31 mouse cellular contexts compared by ENCODE assay signal in the genomic region with DNA sequence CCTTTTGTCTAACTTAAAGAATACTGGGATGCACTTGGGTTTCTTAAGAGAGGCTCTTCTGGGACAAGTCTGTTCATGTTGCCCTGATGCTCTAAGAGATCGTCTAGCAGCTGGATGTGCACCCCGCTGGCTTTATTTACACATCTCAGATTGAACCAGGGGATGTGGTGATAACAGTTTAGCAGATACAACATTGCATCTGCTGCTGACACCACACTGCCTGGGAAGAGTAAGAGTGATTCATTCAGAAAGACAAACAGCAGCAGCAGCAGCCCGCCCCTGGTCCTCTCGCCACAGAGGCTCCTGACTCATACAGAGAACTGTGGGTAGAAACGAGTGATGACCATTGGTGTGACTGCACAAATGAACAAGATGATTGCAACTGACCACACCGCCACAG.
DNase-seq lines count a peak whose midpoint lies in the region; TF ChIP-seq lines count a peak whose summit lies in the region.
"Had no signal": no experiment of that assay in that cellular context is flagged by ENCODE, and none has a peak within 500 bp of the region (broad histone marks: within the 10 kb centered on the region; RNA-seq: fewer than 3 reads in every experiment).

No protein-coding gene starts in this region.

- H3K36me3 ChIP-seq in CH12.LX (replicated peaks in 1 of 2; ENCODE audit: control insufficient read depth in 1 of 2, insufficient read depth in 1 of 2, low read length in 1 of 2) = no peaks in the 10 kb centered on the region
- H3K36me3 ChIP-seq: embryonic facial prominence, embryonic 13.5 days; forebrain, embryonic 10.5 days; hindbrain, embryonic 13.5 days; limb, embryonic 13.5 days; midbrain, embryonic 13.5 days; neural tube, embryonic 15.5 days had no signal

- no peak overlapping the region for H3K27ac ChIP-seq in CH12.LX (ENCODE audit: insufficient read depth, low read depth)
- H3K27ac ChIP-seq: embryonic facial prominence, embryonic 13.5 days; forebrain, embryonic 10.5 days; hindbrain, embryonic 13.5 days; left cerebral cortex, adult 2 months; limb, embryonic 13.5 days; liver, embryonic 14.5 days; macrophage; midbrain, embryonic 13.5 days; neural tube, embryonic 15.5 days had no signal

- in situ Hi-C loops in CH12.LX (cut with MboI; ENCODE audit: low pct_ligation_motif_present, low pct_unique_long_range_greater_than_20kb, low sequenced_read_pairs) = no loop called here

- no peak overlapping the region for H3K4me3 ChIP-seq in CH12.LX (replicated peaks in 1 of 3; ENCODE audit: low read depth in 2 of 3, low read length in 2 of 3, poor library complexity in 1 of 3)
- H3K4me3 ChIP-seq: embryonic facial prominence, embryonic 13.5 days; forebrain, embryonic 10.5 days; hindbrain, embryonic 13.5 days; left cerebral cortex, adult 2 months; limb, embryonic 13.5 days; midbrain, embryonic 13.5 days; neural tube, embryonic 15.5 days had no signal

- DNase-seq in frontal cortex, postnatal 36 days (ENCODE audit: low spot score in 2 of 2) = peak; percentile 5 to 6
- DNase-seq in frontal cortex, postnatal 14 days (ENCODE audit: low spot score in 2 of 2) = no peak
- peak; percentile 24 for DNase-seq in CH12.LX (ENCODE audit: extremely low read depth)
- DNase-seq in Muller cell, postnatal 12 days (ENCODE audit: inconsistent ontology term) = peak; percentile 52
- peak; percentile 51 for DNase-seq in brain, embryonic 14.5 days (ENCODE audit: low read depth)
- no peak for DNase-seq in urinary bladder, postnatal 25 days (ENCODE audit: low spot score)
- DNase-seq in layer of hippocampus, adult 18-20 months (ENCODE audit: low spot score in 2 of 2) = no peak
- DNase-seq in left cerebral cortex, postnatal 25 days (ENCODE audit: low spot score in 2 of 2) = no peak
- DNase-seq: adrenal gland, postnatal 14 days; cerebellum, adult 18-20 months; cerebellum, postnatal 10 days; forebrain, postnatal 0 days; gastrocnemius, postnatal 14 days; heart, adult 18-20 months; heart, postnatal 4 days; kidney, adult 9 months; kidney, postnatal 10 days; lung, adult 2 months; lung, postnatal 10 days; thymus, adult 2 months; thymus, postnatal 36 days had no signal

- H3K9me3 ChIP-seq in CH12.LX (replicated peaks; ENCODE audit: low read length) = no peaks in the 10 kb centered on the region
- H3K9me3 ChIP-seq: embryonic facial prominence, embryonic 13.5 days; forebrain, embryonic 10.5 days; hindbrain, embryonic 13.5 days; limb, embryonic 13.5 days; midbrain, embryonic 13.5 days; neural tube, embryonic 15.5 days had no signal

- H3K9ac ChIP-seq in CH12.LX (ENCODE audit: insufficient read depth, low read depth) = no peak overlapping the region
- H3K9ac ChIP-seq: embryonic facial prominence, embryonic 13.5 days; forebrain, postnatal 0 days; hindbrain, embryonic 13.5 days; limb, embryonic 13.5 days; liver, embryonic 14.5 days; midbrain, embryonic 13.5 days; neural tube, embryonic 15.5 days had no signal

- no peak for TF ChIP-seq RAD21 in CH12.LX (IDR thresholded peaks at IDR 0.05; ENCODE audit: low read depth, low read length)

- TF ChIP-seq CTCF in CH12.LX (conservative IDR thresholded peaks at IDR 0.05 in 1 of 2, IDR thresholded peaks at IDR 0.05 in 1 of 2; ENCODE audit: low read depth in 2 of 2, low read length in 2 of 2) = no peak
- no peak for TF ChIP-seq CTCF in brain, embryonic 14.5 days (IDR thresholded peaks at IDR 0.05; ENCODE audit: borderline replicate concordance, extremely low read depth, insufficient read depth, insufficient read length)

- peaks cover 0 to 8% of the 10 kb centered on the region in 2 experiments; a peak in 2 of 4 replicates for H3K4me1 ChIP-seq in CH12.LX (ENCODE audit: control insufficient read depth in 1 of 2, insufficient read depth in 2 of 2)
- H3K4me1 ChIP-seq: embryonic facial prominence, embryonic 13.5 days; forebrain, embryonic 10.5 days; hindbrain, embryonic 13.5 days; limb, embryonic 13.5 days; midbrain, embryonic 13.5 days; neural tube, embryonic 15.5 days had no signal

- intact Hi-C loops in left cerebral cortex, postnatal 25 days (cut with DNase I) = no loop called here

- no peaks in the 10 kb centered on the region for H3K79me2 ChIP-seq in CH12.LX (replicated peaks; ENCODE audit: control insufficient read depth, extremely low read depth, insufficient read depth, poor library complexity, severe bottlenecking)

- no peak overlapping the region for H3K4me2 ChIP-seq in CH12.LX (ENCODE audit: insufficient read depth, low read depth, poor library complexity, severe bottlenecking)
- H3K4me2 ChIP-seq: embryonic facial prominence, embryonic 13.5 days; heart, embryonic 11.5 days; hindbrain, embryonic 13.5 days; limb, embryonic 13.5 days; midbrain, embryonic 13.5 days; neural tube, embryonic 15.5 days had no signal

- TF ChIP-seq EP300 in CH12.LX (IDR thresholded peaks at IDR 0.05; ENCODE audit: low read length) = no peak

- no peak for TF ChIP-seq POLR2A in CH12.LX (IDR thresholded peaks at IDR 0.05; ENCODE audit: low read depth, low read length)
- no peak for TF ChIP-seq POLR2A in brain, embryonic 14.5 days (IDR thresholded peaks at IDR 0.05; ENCODE audit: borderline replicate concordance, extremely low read depth, insufficient read depth, insufficient read length, poor library complexity, severe bottlenecking)

- no peaks in the 10 kb centered on the region for H3K27me3 ChIP-seq in CH12.LX (replicated peaks)
- H3K27me3 ChIP-seq: embryonic facial prominence, embryonic 13.5 days; hindbrain, embryonic 13.5 days; limb, embryonic 13.5 days; midbrain, embryonic 13.5 days; neural tube, embryonic 15.5 days had no signal

- dilution Hi-C loops in CH12.LX (cut with MboI; ENCODE audit: extremely low pct_ligation_motif_present, extremely low pct_unique_long_range_greater_than_20kb, low sequenced_read_pairs) = no loop called here

TF ChIP-seq in CH12.LX, 34 proteins besides CTCF, POLR2A, EP300 and RAD21:
- TF ChIP-seq GABPA (IDR thresholded peaks at IDR 0.05; ENCODE audit: insufficient replicate concordance, low read depth, low read length) = no peak
- TF ChIP-seq JUN (IDR thresholded peaks at IDR 0.05; ENCODE audit: insufficient read depth, low read depth, low read length) = no peak

Comparison
In these comparisons a context has a peak if more than half of its experiments do, and no peak if none do; other contexts are left out.
1. DNase-seq: peak in frontal cortex, postnatal 36 days (2 of 2), CH12.LX (single experiment), Muller cell, postnatal 12 days (single experiment) and brain, embryonic 14.5 days (single experiment); none in frontal cortex, postnatal 14 days (0 of 2), urinary bladder, postnatal 25 days (single experiment), layer of hippocampus, adult 18-20 months (0 of 2) and left cerebral cortex, postnatal 25 days (0 of 2).